Mouse (Mus musculus) adrenal gland (tissue): ENCODE data around the gene Fkrp.

Experiments
- intact Hi-C: fragments of 180-260 bp; cut with DNase I; formaldehyde crosslinking; loops from one replicate; pipeline ENCODE4 v1.15.1; 2025
- long read RNA-seq, 2 experiments: library from polyadenylated mRNA; unstranded; transcript quantifications; one replicate each; pipeline ENCODE4 v2.0.0; 2020; ENCODE audit warnings: borderline replicate concordance in 1 of 2; ENCODE audit not compliant: insufficient replicate concordance in 1 of 2

Fkrp gene
- long read RNA-seq, experiment 1, transcript Fkrp-201 (3 exons, 2,827 nt) = major isoform, 5 of 11 reads
- long read RNA-seq, experiment 1, partial matches to known transcripts = 3 of 11 reads
- long read RNA-seq, experiment 1, other reads (novel, unspliced or antisense) = 2 of 11 reads
- long read RNA-seq, experiment 2, partial matches to known transcripts = 1 of 4 reads
- long read RNA-seq, experiment 2, other reads (novel, unspliced or antisense) = 1 of 4 reads

GRCm38 (mm10) chr7:16816475-16817122, at the start of gene Fkrp:
Fkrp (minus strand) TSS chr7:16816732.
- intact Hi-C loops = no loop called here

DNA sequence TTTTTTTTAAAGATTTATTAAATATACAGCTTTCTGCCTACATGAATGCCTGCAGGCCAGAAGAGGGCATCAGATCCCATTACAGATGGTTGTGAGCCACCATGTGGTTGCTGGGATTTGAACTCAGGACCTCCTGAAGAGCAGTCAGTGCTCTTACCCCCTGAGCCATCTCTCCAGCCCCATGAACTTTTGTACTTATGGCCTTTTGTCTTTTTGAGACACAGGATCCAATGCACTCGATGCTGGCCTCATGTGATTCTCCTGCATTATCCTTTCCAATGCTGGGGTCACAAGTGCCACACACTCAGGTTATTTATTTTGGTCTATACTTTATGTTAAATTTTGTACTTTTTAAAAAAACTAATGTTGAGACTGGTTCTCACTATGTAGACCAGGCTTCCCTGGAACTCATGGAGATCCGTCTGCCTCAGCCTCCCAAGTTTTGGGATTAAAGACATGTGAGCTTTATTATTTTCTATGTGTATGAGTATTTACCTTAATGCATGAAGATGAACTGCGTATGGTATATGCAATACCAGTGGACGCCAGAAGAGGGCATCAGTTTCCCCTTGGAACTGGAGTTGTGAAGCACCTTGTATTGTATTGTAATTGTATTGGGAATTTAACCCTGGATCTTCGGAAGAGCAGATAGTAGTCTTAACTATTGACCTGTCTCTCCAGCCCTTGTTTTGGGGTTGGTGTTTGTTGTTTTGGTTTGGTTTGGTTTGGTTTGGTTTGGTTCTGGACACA, 43.5 kb upstream of the Fkrp start:
- intact Hi-C loops = loop anchor here (5.0 kb wide), 2 partner anchors 37 to 38 kb away; no protein-coding TSS in a partner anchor

DNA sequence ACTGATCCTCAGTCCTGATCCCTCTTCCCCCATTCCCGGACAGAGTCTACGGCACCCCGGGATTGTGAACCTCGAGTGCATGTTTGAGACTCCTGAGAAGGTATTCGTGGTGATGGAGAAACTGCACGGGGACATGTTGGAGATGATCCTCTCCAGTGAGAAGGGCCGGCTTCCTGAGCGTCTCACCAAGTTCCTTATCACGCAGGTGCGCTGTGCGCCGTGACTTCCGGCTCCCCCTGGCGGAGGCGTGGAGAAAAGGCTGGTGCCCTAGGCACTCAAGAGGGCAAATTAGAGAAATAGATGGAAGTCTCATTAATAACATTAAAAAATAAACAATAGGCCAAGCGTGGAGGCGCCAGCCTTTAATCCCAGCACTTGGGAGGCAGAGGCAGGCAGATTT, 41.8 kb upstream of the Fkrp start:
- intact Hi-C loops = loop anchor here (5.0 kb wide), 1 partner anchor 36 kb away; no protein-coding TSS in a partner anchor

DNA sequence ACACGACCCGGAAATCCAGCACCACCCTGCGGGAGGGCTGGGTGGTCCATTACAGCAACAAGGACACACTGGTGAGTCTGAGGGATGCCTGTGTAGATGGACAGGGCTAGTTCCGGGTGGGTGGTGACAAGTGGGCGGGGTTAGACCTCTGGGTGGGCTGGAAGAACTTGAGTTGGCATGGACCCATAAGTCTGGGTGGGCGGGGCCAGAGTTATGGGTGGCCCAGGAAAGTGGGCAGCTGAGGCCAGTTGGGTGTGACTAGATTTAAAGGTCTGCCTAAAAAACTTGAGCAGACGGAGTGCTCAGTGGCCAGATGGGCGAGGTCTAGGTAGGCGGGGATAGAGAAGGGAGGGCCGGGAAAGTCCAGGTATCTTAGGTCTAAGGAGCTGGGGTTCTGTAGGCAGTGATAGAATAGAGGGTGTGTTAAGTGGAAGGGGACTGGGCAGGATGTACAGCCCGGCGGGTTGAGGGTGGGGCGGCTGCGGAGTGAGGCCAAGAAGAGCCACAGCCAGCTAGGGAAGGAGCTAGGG, 36.8 kb upstream of the Fkrp start:
- intact Hi-C loops = no loop called here

DNA sequence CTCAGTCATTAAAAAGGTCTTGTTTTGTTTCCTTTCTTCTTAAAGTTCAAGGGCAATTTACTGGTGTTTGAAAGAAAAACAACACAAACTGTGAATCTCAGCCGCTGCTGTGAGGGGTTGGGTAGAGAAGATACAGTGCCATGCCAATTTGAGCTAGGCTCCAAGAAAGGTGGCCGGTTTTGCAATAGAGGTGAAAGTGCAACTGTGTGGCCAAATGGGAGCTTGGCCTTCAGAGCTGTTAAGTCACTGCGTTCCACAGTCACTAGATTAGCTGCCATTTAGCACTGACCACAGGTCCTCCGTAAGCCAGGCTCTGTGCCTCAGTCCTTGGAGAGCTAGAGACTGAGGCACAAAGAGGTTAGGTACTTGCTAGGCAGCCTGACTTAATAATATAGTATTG, 35.1 kb upstream of the Fkrp start:
- intact Hi-C loops = no loop called here

GRCm38 (mm10) chr7:16848579-16848978, 32.0 kb upstream of the Fkrp start:
- intact Hi-C loops = no loop called here

GRCm38 (mm10) chr7:16847507-16847906, 31.0 kb upstream of the Fkrp start:
- intact Hi-C loops = no loop called here

- intact Hi-C loops = no loop called here
Observed at GRCm38 (mm10) chr7:16846775-16847174, 30.2 kb upstream of the Fkrp start.

- intact Hi-C loops = no loop called here
Observed at GRCm38 (mm10) chr7:16845820-16846167, 29.3 kb upstream of the Fkrp start.

DNA sequence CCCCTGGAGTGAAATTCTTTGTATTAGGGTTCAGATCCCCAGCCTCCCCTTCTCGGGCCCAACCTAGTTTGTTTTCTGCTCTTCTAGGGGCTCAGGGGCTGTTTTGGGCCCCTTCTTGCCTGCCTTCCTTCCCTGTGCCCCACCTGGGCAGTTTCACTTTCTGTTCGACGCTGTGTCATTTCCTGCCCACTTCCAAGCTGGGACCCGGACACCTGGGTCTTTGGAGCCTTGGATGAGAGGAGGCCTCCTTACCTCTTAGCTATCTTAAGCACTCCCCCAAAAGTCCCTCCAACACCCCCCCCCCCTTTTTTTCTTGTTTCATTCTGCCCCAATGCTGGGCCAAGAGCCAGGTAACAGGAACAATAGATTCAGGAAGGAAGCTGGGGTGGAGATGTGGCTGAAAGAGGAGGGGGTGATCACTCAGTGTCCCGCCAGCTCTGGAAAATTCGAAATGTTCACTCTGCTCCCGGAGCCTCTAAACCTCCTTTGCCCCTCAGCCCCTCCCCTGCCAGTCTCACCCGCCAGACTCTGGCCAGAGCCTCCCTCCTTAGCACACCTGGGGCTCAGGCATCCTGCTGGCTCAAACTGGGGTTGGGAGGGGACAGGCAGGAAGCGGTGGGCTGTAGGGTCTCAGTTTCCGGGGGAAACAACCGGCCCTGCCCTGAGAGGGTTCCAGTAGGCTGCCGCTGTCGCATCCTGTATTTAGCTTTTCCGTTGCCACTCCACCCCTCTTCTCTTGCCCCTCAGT, 28.7 kb upstream of the Fkrp start:
- intact Hi-C loops = no loop called here

GRCm38 (mm10) chr7:16844696-16845071, 28.2 kb upstream of the Fkrp start:
- intact Hi-C loops = no loop called here

DNA sequence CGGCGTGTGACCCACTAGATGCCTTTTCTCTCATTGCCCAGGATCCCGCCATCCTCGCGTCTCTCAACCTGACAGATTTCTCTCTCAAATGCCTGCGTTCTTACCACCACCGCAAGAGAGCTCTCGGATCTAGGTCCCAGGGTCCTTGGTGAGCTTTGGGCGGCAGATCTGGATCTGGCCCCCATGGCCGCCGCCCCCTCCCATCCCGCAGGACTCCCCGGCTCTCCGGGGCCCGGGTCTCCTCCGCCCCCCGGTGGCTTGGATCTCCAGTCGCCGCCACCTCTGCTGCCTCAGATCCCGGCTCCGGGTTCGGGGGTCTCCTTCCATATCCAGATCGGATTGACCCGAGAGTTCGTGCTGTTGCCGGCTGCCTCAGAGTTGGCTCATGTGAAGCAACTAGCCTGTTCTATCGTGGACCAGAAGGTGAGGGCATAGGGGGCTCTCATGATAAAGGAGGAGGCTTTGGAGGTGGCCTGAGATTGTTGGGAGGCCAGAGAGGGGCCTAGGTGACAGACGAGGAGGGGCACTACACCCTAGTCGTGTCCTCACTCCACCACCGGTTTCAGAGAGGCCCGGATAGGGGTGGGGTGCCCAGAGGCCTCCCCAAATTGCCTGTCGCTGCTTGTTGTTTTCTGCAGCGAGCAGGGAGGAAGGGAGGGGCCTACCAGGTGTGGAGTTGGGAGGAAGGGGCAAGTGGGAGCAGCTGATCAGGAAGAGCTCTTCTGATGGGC, 27.1 kb upstream of the Fkrp start:
- intact Hi-C loops = no loop called here

DNA sequence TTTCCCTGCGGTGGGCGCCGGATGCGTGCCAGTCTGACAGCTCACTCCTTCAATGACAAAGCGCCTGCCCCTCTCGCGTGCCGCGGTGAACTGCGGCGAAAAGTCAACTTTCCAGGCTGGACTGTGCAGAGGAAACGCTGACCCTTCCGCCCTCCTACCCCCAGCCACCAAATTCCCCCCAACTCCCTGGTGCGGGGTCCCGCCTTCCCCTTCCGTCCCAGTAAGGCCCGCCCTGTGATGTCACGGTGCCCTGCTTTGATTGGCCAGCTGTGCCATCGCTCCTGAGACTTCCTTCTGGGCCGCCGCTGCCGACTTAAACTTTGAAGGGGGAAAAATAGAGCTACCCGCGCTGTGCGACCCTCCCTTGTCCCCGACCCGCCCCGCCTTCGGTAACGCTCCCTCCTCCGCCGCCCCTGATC, 26.1 kb upstream of the Fkrp start, which contains the start of gene Prkd2:
TSS of gene Prkd2 (plus strand) at position 258 of the 419 bp plus-strand sequence.
- intact Hi-C loops = no loop called here

GRCm38 (mm10) chr7:16841561-16842560, 25.3 kb upstream of the Fkrp start:
- intact Hi-C loops = no loop called here

DNA sequence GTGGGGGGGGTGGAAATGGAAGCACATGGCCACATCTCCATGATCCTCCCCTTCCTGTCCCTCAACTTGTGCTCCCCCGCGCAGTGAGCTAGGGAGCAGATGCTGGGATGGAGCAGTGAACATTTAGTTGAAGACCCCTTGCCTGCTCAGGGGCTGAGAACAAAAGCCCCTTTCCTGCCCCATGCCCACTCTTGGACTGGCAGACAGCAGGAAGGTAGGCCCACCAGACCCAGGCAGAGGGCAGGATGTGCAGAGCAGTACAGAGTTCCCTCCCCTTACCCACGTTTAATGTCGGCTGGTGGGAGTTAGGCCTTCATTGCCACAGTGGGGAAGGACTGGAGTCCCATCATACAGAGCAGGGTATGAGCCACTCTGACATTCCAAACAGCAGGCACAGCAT, 24.5 kb upstream of the Fkrp start:
- intact Hi-C loops = no loop called here

DNA sequence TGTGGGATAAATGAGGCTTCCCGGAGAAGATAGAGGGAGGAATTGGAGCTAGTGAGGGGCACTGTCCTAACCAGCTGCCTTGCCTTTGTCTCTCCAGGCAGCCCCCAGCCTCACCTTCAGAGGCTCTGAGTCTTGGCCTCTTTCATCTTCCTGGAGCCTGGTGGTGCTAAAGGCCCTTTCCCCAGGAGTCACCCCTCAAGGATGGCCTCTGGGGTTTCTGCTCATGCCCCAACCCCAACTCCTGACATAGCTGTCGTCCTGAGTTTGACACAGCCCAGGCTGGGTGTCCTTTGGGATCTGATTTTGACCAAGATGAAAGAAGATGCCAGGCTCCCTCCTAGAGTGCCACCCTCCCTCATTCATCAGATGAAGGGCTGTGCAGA, 23.6 kb upstream of the Fkrp start:
- intact Hi-C loops = no loop called here

DNA sequence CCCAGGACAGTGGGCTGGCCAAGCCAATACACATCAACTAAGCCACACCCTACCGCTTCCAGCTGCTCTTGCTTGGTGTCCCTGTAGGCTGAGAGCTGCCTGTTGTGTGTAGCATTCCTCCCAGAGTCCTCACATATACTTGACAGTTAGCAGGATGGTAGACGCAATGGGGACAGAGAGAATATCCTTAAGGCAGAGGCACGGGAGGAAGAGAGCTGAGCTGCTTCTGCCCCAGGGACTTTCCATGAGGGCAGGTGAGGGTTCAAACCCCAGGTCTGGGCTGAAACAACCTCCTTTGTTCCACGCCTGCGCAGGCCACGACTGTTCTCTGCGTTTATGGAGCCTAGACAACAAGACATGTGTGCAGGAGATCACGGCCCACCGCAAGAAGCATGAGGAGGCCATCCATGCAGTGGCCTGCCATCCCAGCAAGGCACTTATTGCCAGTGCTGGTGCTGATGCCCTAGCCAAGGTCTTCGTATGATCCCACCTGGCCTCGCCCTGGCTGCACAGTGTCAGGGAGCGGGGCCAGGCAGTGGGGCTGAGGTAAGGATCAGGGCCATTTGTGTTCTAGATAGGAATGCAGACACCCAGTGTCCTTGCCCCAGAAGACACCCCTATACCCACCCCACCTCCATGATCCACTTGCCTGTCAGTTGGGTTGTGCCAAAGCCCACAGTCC, 23.0 kb upstream of the Fkrp start:
- intact Hi-C loops = no loop called here

DNA sequence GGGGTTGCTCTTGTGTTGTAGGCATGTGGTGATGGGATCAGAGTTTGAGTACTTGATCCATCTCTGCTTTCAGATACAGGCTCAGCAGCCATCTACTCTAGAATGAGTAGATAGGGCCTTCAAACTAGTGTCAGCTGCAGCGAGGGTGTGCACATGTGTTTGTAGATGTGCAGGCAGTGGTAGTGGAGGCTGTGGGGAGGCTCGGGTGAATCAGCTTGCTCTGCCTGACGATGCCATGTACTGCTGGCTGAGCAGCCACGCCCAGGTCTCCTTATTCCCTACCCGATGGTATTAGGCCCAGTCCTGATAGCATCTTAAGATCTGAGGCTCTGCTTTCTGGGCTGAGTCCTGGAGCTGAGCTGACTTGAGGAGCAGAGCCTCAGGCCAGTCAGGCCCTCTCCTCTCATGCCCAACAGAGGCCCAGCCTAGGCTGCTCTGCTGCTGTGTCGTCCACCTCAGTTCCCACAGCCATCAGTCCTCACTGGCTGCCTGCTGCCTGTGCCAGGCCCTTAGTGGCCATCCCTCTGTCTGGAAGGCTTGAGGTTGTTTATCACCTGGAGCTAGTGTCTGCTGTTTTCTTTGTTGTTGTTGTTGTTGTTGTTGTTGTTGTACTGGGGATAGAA, 22.4 kb upstream of the Fkrp start:
- intact Hi-C loops = no loop called here
